Mouse (Mus musculus) right cerebral cortex, adult 2 months (tissue): Measurements from ENCODE around the gene Il13ra1.

Experiments used
- DNase-seq, 2 experiments: peaks; one replicate each; pipeline ENCODE4 v3.0.0; 2021 to 2022; ENCODE audit warnings: low spot score in 2 of 2

Gene Il13ra1

DNA sequence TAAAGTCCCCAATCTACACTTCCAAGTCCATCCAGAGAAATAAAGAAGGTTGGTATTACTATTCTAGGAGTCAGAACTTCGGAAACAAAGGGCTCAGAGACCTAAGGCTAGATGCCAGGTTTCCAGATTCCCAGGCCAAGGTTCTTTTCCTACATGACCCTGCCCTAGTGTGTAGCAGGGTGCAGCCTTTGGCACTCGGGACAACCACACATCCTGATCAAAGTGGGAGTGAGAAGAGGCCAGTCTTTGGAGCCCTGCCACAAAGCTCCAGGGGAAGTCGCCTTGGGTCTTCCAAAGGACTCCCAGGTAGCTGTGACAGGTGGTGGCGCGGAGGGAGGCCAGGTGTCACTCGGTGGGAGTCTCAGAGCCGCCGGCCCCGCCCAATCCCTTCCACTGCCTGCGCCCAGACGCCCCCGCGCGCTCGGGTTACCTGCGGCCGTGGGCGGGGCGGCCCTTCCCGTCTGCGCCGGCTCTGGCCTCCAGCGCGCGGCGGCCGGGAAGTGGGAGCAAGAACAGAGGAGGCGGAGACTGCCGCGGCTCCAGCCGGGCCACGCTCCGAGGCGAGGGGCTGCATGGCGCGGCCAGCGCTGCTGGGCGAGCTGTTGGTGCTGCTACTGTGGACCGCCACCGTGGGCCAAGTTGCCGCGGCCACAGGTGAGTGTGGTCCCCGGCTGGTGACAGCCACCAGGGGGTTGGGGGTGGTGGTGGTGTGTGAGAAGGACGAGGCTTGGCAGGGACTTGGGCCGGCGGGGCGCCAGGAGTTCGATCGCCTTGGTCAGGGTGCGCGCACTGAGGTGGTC is at the start of gene Il13ra1:
Il13ra1 (plus strand) TSS at position 489 of the 800 bp plus-strand sequence.
- peak in 1 of 2 experiments; percentile 3 for DNase-seq

DNA sequence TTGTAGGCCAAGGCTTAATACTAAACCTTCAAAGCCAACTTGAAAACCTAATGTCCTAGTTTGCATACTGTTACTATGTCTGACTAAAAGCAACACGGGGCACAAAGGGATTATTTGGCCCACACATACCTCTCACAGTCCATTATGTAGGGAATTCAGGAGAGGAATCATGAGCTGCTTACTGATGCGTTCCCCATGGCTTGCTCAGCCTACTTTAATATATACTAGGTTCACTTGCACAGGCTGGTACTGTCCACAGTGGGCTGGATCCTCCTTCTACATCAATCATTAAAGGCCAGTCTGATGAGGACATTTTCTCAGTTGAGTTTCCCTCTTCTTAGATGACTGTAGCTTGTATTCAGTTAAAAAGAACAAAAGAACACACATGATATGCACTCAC is 37.9 kb upstream of the Il13ra1 start:
- DNase-seq = no peak

DNA sequence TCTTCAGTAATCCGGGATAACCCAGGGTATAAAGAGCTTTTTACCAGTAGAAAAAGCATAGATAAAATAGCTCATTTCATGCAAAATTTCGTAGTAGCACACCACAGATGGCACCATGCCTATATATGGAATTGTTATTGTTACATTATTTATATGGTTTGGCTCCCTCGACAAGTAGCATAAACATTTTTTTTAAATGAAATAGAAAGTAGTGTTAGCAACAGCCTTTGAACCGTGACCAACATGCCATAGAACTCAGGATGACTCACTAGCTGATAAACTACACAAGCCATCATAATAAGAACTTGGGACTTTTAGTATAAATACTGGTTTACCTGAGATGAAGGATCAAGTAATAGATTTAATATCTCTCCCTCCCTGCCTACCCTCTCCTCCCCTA is 34.7 kb upstream of the Il13ra1 start:
- DNase-seq = no peak

DNA sequence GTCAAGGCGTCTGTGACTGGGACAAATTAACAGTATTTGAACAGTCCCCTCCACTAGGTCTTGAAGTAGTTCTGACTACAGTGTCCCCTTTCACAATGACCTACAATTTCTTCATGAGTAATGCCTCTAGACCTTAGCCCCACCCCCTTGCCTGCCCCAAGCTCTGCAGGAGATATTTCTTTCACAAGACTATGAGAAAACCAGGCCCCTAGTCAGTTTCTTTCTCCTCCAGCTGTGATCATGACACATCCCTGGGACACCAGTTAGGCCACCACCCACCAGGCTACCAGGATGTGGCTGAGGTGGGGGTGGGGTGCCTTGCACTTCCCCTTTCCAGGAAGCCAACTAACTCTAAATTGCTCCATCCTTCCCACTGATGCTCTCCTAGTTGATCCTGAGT is 29.0 kb upstream of the Il13ra1 start:
- no peak for DNase-seq

DNA sequence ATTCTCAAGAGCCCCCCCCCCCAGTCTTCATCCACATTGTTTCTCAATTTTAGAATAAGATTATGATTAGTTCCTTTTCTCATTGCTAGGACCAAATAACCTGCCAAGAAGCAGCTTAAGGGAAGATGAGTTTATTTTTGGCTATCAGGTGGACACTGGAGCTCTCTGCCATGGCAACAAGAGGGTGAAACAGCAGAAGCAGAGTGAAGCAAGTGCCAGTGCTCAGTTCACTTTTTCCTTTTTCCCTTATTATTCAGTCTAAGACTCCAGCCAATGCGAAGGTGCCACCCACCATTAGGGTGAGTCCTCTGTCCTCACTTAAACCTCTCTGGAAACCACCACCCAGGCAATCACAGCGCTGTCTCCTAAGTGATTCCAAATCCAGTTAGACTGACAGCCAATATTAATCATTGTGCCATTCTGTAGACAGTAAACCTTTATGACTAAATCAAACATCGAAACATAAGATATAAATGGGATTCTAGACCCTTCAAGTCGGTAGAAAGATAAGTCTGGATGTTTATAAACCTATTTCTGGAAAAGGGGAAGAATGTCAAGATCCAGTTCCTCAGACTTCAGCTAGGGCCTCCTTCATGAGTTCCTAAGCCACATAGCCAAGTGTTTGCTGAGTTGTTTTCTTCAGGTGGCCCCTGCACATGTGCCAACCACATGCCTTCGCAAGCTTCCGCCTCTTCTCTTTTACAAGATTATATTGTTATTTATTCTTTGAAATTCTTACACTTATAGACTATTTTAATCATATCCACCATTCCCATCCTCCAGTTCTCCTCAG is 23.2 kb upstream of the Il13ra1 start:
- DNase-seq = no peak

DNA sequence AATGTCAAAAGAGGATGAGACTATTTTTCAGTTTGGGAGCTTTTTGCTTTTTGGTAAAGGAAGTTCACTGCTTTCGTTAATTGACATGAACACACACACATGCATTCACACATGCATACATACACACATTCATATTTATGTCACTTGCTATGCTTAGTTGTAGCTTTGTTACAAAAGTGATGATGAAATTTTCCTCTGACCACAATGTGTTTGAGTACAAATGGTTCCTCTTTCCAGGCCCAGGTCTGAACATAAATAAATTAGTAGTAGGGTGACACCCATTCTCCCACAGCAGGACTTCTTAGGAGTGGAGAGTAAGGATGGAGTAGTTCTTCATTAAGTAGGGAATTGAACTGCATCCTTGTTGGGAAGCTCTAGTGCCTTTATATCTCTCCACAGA is 11.0 kb upstream of the Il13ra1 start:
- no peak for DNase-seq

DNA sequence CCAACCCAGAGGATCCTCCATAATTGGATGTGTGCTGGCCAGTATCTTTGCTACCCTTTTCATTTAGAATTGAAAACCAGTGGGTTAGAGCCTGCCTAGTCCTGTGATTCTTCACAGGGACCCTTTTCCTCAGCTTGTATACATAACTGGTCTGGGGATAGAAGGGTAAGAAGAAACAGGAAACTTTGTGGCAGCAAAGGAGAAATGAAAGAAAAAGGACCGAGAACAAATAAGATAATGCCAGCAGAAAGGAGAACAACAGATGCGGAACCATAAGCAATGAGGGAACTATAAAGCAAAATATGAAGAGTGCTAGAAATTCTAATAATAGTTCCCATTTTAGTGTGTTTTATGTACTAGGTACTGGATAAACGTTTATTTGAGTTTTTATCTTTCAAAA is 10.6 kb upstream of the Il13ra1 start:
- no peak for DNase-seq

DNA sequence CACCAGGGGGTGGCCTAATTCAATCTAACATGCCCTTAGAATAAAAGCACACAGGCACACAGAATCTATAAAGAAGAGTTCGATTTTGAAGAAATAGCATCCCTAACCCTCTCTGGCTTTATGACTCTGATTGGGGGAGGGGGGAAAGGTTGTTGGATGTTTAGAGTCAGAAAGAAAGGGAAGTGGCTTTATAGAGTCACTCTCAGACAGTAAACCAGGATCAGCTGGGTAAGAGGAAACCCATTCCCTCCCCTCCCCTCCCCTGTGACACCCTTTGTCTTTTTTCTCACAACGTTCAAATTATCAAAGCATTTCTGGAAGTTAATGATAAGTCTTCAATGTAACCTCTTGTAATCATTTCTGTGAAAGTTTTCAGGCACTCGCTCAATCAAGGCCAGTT is 3.3 kb upstream of the Il13ra1 start:
- no peak for DNase-seq

DNA sequence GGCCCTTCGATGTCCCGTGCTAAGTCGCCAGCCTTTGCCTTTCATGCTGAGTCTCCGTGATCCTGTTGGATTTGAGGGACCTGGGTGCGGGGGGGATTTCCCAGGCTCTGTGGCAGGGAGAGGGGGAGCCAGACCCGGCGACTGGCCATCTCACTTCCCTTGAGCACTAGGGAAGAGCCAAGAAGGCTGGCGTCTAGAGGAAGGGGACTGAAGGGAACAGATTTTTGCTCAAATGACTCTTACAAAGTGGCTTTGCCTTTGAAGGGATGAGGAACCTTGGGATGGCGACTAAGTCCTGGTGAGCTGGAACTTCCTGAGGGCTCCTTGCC is 476 bp downstream of the Il13ra1 start:
- DNase-seq = no peak

DNA sequence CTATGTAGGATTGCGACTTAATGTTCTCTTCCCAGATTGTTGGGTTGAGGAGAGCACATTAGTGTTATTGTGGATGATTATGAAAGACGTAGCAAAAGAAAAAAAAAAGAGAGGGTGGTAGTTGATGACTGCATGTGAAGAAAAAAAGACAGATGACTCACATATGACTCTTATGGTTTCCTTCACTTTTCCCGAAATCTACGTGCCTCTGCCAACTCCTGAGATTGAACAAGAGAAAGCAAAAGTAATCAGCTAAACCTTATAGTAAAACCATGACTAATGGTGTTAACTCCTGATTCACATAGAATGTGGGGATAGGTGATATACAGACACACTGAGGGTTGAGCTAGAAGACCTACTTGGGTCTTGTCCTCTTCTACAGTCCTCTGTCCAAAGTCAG is 3.3 kb downstream of the Il13ra1 start:
- no peak for DNase-seq

DNA sequence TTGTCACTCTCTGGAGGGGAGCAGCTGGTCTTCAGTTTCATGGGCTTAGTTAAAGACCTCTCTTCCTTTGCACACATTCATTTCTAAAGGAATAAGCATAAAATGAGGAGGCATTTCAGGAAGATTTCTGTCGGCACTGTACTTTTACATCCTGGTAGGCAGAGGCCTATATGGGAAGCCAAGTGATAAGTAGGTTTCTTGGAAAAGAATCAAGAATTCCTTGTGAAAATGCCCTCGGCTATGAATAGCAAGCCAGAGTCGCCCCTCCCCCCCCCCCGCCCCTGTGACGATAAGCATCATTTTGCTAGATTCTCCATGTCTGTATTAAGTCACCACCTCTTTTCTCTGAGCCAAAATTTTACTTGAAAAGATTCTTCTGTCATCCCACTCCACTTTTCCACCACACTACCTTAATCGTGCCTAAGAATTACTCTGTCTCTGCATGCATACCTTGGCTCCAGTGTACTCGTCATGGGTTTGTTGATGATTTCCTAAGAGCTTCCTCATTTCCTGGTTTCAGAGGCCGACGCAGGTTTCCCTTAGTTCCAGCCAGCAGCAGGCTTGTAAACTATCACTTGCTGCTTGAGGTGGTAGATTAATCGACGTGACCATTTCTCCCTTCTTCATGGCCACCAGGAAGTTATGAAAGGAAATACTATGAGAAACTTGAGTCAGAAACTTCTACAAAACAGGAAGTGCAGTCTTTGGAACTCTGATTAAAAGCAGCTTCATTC is 17.3 kb downstream of the Il13ra1 start:
- DNase-seq = no peak

DNA sequence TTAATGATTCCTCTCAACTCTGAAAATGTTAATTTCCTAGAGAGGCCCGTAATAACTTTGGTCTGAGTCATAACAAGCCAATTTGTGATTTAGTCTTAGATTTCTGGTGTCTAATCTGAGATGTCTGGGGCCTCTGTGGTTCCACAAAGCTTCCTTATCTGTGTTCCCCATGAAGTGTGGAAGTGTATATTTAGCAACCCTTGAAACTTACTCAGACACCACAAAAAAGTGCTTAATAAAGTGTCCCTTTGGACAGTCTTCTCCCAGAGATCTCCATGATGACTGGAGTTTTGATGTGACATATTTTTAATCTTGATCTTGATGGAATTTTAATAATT is 17.8 kb downstream of the Il13ra1 start:
- no peak for DNase-seq

DNA sequence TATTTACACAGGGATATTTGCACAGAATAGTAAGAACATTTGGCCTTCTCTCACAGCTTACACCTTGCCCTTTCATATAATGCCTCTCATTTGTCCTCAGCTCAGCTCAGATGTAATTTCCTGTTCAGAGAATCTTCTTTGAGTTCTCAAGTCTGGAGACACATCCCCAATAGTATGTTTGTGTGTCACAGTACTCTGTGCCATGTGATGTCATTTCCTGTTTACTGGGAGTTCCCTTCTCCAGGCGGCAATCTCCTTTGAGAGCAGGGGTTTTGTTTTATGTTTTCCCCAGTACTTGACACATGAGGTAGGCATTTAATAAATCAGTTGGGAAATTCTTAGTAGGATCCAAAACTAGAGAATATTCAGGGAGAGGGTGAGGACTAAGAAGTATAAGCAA is 24.4 kb downstream of the Il13ra1 start:
- DNase-seq = no peak

DNA sequence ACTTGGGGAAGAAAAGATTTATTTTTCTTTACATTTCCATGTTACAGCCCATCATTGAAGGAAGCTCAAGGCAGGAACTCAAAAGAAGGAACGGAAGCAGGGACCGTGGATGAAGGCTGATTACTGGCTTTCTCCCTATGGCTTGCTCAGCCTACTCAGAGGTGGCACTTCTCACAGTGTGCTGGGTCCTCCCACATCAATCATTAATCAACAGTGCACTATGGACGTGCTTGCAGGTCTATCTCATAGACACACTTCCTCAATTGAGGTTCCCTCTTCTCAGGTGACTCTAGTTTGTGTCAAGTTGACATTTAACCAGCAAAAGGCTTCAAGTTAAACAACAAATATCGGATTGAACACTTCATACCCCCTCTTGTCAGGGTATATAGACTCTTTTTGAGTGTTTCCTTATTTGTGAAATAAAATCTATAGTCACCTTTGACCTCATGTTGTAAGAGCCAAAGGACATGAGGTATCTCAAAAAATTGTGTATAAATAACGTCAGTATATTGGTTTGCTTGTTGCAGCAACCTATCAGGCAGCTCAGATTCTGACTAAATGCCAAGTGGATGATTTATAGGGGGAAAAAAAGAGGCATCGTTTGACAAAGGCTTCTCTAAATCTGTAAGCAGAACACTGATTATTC is 30.2 kb downstream of the Il13ra1 start:
- DNase-seq = no peak

DNA sequence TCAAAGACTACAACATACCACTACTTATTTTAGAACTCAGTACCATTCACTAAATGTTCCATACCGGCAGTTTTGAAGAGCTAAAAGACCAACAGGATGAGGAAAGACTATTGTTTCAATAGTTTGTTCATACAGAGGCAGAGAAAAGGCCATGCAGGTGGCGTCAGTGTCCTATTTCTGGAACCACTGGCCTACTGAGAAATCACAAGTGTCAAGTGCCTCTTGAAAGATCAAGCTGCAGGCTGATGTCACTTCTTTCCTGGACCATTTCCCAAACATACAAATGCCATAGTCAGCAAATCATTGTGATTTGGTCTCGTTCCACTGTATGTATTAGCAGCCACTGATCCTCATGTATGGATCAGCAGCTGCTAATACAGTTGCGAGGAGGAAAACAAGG is 34.8 kb downstream of the Il13ra1 start:
- DNase-seq = no peak

DNA sequence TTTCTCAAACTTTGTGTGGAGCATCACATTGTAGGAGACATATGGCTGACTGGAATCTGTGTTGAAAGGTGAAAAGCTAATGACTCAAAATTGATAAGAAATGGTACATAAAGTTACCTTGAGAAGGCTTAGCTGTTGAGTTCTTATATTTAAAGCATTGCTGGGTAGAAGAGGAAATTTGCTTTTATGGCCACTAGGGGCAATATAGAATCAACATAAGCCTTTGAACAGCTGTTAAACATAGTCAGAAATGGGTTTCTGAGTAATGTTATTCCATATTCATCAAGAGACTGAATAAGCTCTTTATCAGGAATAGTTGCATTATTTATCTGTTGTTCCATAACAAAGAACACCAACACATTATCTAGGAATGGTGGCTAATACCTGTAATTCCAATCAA is 38.2 kb downstream of the Il13ra1 start:
- no peak for DNase-seq

DNA sequence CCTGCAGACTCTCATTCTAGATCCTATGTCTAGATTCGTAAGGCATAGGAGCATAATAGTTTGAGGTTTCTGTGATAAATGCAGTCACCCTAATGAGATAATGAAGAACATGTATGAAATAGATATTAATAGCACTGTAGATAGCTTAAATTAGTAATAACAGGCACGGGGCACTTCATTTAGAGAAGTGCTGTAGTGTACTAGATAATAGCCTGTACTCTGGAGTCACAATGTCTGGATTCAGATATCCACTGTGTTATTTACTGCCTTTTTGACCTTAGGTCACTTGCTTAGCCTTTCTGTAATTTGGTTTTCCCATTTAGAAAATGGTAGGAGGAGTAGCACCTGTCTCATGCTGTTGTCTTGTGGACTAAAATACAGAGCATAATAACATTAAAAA is 44.8 kb downstream of the Il13ra1 start:
- DNase-seq = no peak

DNA sequence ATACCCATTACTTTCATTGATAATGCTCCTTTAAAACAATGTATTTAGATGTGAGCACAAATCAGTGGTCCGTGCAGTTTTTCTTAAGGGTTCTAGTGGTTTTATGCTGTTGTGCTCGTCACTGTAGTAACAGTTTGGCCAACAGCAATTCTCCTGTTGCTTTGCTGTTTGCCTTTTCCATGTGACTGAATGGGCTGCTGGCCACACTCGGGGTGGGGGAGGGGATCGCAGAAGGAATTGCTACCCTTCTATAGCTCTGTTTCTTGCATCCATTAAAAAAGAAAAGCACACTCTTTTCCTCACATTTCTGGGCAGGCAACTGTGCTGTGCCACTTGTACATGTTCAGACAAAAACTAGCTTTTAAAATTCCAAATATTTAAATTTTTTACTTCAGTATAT is 49.7 kb downstream of the Il13ra1 start:
- DNase-seq = no peak

DNA sequence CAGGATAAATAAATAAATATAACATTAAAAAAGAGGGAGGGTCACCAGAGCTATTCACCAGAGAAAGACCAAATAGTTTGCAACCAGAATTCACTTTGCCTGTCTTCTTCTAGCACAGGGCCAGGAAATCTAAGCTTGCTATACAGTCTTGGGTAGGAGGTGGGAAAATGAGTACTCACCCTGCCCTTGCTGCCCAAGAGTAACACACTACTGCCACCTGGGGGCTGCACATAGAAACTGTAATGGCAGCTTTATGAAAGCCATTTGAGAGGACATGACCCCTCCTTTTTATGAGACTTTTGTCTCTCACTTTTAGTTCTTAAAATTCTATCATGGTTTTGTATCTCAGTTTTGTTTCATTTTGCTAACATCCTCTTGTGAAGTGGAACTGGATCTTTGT is 71.7 kb downstream of the Il13ra1 start:
- DNase-seq = peak in 1 of 2 experiments; percentile 36

DNA sequence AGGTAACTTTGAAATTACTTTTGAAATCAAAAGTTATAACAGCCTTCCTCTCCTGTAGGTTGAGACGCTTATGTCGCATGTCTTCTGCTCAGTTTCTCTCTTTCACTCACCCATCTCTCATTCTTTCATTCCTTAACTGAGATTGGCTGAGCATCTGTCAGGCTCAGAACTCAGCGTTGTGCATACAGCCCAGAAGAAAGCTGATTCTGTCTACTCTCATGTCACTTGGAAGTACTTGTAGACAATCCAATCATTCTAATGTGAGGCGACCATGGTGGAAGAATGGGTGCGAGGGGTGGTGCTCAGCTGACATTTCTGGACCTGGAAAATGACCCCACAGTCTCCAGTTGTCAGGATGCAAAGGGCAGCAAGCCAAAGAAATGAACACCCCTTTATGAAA is 74.1 kb downstream of the Il13ra1 start:
- no peak for DNase-seq

DNA sequence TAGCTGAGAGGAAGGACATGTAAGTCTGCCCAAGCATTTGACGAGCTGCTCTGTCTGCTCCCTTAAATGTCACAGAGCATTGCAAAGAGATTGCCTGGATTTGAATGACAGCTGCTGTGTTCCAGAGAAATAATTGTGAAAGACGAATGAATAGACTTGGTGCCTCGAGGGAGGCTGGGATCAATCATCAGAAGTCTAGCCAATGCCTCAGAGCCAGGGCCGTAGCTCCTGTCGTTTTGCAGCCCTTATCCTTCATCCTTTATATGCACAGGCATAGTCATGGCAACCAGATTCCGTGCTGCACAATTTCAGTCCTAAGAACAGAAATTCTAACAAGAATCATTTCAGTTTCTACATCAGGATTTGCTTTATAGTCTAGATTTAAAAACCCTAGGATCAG is 74.5 kb downstream of the Il13ra1 start:
- no peak for DNase-seq

DNA sequence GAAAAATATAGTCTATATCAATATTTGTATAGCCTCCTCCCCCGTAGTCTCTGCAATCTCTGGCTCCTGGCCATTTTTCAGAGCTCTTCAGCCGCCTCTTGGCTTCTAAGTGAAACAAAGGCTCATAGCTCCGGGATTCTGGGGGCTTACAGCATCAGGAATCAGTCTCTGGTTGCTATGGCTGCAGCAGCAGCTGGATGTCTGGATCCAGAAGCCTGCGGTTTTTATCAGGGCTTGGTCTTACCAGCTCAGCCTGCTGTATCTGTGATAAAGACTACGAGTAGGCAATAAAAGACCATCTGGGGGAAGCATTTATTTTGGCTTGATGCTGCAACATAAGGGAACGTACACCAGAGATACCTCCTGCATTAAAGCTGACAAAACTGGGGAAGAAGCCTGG is 82.0 kb downstream of the Il13ra1 start:
- no peak for DNase-seq
